Mouse (Mus musculus) 416B (cell line): ENCODE results near the gene Paxip1.

Experiments used
- DNase-seq: peaks from one replicate; pipeline ENCODE4 v3.0.0; 2011; ENCODE audit warnings: low read depth

The Paxip1 gene

DNA sequence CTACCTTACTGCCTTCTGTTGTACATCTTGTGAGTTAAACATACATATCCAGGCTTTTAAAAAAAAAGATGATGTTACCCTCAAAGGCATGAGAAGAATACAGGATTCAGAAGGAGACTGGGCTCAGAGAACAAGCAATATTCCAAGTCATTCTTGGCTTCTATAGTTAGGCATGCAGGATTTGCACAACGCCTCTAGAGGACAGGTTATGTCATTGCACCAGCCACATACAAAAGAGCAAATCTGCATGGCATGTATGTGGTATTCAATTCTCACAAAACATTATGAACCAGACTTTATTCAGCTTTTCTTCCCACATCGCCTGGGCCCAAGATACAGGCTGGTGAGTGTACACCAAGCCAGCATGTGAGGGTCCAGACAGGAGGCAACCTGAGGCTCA is 67.0 kb downstream of the Paxip1 start:
- no peak for DNase-seq

DNA sequence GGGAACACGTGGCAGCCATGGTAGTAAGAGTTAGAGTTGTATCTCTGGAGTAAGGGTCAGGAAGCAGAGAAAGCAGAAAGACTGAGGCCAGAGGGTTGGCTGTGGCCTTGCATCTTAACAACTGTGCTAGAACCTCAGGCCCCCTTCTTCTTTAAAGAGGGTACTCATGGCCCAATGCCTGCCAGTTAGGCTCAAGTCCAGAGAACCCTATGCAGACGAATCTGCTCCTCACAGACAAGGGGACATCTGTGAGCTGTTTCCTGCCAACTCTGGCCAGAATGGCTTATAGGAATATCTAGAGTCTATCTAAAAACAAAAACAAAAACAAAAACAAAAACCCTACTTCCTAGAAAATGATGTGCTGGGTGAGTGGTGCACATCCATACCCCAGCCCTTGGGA is 72.2 kb downstream of the Paxip1 start:
- DNase-seq: no peak

DNA sequence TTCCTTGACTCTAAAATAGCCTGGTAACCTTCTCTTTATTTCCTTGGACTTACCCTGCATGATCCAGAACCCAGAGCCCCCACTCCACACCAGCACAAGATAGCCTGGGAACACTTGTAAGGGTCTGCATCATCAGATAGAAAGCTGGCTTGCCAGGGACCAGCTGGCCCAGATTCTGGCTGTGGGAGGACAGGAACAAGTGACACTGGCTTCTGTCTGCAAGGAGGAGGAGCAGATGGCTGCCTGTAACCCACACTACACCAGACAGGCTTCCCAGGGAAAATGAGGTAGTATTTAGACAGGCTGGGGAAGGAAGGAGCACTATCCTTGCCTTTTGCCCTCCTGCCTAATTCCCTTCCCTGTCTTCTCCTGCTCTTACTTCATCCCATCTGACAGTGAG is 74.2 kb downstream of the Paxip1 start:
- no peak for DNase-seq

DNA sequence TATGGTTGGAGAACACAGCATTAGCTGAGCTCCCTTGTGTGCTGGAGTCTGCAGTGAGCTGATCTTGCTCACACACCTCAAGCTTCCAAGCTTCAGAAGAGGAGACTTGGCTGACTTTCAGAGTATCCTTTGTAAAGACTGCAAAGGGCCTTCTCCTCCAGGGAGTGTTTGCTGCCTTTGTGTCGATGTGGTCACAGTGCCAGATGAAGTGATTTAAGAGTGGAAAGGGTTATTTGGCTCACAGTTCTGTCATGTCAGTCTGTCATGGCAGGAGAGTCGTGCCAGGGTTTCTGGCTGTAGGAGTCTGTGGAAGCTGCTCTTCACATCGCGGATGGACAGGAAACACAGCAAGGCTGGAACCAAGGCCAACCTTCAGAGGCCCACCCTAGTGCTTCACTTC is 75.5 kb downstream of the Paxip1 start:
- DNase-seq: no peak

DNA sequence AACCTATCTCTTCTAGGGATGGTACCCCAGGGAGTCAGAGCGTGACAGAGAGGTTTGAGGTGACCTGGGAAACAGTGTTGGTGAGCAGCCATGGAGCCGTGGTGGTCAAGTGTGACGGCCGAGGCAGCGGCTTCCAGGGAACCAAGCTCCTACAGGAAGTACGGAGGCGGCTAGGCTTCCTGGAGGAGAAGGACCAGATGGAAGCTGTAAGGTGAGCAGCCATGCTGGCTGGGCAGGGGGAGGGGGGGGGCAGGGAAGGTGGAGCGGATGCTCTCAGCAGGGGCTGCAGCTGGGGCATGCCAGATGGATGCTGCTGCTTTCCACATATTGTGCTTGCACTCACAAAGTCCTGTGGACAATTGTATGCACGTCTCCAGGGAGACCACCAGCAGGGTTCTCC is 77.1 kb downstream of the Paxip1 start:
- DNase-seq: no peak

DNA sequence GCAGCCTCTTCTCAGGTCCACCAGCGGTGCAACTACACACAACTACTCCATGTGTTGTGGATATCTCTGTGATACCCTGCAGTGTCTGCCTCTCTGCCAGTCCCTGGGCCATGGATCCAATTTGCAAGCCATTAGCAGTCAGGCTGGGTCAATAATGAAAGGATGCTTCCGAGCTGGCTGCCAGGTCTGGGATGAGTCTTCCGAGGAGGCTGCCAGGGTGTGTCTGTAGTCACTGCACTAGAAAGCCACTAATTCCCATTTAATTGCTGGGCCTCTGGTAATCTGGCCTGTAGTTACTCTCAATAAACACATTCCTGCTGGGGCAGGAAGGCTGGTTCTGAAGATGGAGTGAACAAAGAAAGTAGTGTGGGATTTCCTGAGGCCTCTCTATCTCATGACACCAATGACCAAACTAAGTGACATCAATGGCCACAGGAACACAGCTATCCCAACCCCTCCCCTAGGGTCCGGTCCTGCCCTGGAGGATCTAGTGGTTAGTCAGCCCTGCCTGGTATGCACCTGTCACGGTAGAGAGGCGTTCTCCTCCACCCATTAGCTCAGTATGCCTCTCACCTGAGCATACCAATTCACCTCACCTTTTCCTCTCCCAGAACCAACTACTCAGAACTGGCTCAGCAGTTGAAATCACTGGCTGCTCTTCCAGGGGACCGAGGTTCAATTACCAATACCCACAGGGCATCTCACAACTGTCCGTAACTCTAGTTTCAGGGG is 79.9 kb downstream of the Paxip1 start:
- no peak for DNase-seq

DNA sequence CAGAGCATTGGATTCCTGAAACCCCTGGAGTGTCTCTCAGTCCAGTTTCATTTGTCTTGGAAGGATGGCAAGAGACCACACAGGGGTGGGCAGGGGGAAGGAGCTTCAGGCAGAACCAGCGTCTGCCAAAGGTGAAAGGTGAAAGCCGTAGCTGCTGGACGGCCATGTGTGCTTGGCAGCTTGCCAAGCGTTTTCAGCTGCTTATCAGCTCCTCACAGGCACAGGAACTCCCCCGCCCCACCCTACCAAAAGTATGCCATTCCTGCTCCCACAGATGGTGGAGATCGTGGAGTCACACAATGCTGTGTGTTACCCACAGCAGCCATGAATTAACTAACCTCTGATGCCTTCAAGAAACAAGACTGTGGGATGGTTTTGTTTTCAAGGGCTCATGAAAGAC is 83.3 kb downstream of the Paxip1 start:
- peak; percentile 72 for DNase-seq

DNA sequence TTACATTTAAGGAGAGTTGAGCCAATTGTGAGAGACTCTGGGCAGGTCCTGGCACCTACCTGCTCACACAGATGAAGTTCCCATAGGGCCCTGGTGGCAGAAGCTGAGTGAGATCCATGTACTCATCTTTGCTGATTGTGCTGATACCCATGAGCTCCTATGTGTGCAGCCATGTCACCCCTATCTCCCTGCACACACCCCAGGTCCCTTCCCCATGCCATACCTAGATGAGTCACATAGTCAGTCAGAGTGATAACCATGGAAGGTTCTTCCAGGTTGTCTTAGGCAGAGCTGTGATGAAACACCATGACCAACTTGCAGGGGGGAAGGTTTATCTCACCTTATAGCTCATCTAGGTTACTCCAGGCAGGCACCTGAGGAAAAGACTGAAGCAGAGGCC is 84.2 kb downstream of the Paxip1 start:
- no peak for DNase-seq

DNA sequence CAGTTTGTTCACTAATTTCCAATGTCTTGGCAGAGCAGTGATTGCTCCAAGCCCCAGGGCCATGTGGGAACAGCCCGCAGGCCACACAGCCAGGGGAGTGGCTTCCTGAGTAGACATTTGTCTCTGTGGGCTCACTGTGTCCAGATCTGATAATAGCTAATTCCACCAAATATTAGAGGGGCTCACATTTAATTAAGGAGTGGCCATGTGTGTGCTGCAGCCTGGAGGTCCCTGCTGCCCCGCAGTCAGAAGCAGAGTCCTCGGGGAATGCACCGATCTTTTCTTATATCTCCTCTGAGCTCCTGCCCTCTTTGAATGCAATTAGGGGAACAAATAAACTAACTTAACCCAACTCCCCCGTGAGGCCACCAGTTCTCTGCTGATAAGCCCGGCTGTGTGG is 84.9 kb downstream of the Paxip1 start:
- DNase-seq: no peak

DNA sequence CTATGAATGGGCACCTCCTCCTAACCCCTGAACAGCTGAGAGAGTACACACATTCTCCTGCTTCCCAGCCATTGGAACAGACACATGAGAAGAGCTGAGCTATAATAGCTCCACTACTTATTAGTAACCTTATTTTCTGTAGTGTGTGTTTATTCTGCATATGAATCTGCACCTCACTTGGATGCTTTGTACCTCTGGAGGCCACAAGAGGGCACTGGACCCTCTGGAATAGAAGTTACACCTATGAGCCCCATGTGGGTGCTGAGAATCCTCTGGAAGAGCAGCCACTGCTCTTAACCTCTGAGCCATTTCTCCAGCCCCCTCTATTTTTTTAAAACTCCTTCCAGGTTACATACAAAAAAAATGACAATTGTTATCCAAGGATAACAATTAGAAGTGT is 86.5 kb downstream of the Paxip1 start:
- no peak for DNase-seq

DNA sequence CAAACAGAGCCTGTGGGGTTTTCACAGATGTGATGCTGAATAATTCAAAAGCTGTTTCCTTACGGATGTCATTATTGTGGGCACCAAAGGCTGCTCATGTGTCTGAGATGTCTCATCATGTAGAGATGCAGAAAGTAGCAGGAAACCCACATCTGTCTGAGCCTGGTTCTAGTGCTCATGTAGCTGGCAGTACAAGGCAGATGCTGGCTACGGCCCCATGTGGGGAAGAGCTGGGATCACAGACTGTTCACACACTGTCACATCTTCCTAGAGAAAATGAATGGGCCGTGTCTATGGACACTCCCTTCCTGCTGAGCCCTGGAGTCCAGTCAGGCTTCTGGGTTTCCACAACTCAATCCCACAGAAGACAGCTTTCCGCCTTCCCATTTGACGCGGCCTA is 89.0 kb downstream of the Paxip1 start:
- no peak for DNase-seq
